In genomic region chr13:51535326-51535725, GRCm38 (mm10) we compare ENCODE assay signal across 17 mouse cellular contexts. TPM values are rescaled to one million over a fixed set of nuclear protein-coding genes. Genes with fewer than 3 reads are reported as not detected.
"Had no signal": no experiment of that assay in that cellular context is flagged by ENCODE, and none has a peak within 500 bp of the region (broad histone marks: within the 10 kb centered on the region; RNA-seq: fewer than 3 reads in every experiment).

No protein-coding gene starts in this region.

- H3K27me3 ChIP-seq: neural tube, embryonic 13.5 days; neural tube, embryonic 15.5 days; stomach, embryonic 15.5 days had no signal

- H3K4me3 ChIP-seq: neural tube, embryonic 13.5 days; neural tube, embryonic 15.5 days; stomach, embryonic 15.5 days had no signal

- DNase-seq: retina, postnatal 1 day; right cerebral cortex, adult 18-20 months; right cerebral cortex, postnatal 14 days; right cerebral cortex, postnatal 25 days; right cerebral cortex, postnatal 4 days; spleen, adult 18-20 months; thymus, adult 18-20 months; thymus, adult 2 months; thymus, postnatal 14 days; thymus, postnatal 25 days; thymus, postnatal 36 days; thymus, postnatal 4 days had no signal

- H3K36me3 ChIP-seq: neural tube, embryonic 13.5 days; neural tube, embryonic 15.5 days; stomach, embryonic 15.5 days had no signal

- H3K27ac ChIP-seq: neural tube, embryonic 13.5 days; neural tube, embryonic 15.5 days; stomach, embryonic 15.5 days; stomach, postnatal 0 days had no signal

- H3K4me1 ChIP-seq: neural tube, embryonic 13.5 days; neural tube, embryonic 15.5 days; stomach, embryonic 15.5 days had no signal

- H3K9ac ChIP-seq: neural tube, embryonic 13.5 days; neural tube, embryonic 15.5 days; stomach, embryonic 15.5 days had no signal

RNA-seq across cellular contexts. Expression of gene Shc3, which starts 33.9 kb away (rescaled TPM):
- total RNA-seq: neutrophil, adult 5-6 weeks had no signal
